Comparison of ENCODE assay signal across 9 mouse cellular contexts in the genomic region with DNA sequence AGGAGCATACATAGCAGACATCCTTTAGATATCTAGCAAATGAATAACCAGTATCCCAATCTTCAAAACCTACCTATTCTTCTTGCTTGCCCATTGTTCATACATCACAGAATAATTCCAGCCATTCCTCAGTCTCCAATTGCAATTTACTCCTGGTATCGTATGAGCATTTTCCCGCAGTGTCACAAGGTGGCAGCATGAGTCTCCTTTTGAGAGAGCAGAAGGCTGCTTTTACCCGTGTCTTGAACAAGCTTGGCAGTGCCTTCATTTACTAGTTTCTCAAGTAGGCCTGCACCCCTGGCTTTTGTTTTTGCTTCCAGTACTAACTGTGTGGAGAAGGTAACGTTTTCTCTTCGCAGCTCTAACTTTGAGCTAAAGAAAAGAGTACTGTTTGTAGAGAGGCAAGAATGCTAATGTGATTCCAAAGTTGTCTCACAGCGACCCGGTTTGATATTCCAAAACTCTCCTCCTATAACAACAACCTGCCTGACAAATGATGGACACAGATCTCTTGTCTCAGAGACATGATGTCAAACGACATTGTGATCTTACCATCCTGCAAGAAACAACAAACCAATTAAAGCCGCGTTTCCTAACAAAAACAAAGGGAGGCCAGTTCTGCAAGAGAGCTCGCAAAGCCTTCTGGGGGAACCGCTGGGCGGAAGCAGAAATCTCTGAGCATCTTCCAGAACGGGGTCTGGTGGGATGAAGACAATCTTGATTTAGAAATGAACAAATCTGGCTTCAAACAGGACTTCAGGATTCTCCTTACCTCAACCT. TPM values are rescaled to one million over a fixed set of nuclear protein-coding genes. Genes with fewer than 3 reads are reported as not detected.
DNase-seq lines count a peak whose midpoint lies in the region; ATAC-seq lines count a peak whose summit lies in the region.
"Had no signal": no experiment of that assay in that cellular context is flagged by ENCODE, and none has a peak within 500 bp of the region (broad histone marks: within the 10 kb centered on the region; RNA-seq: fewer than 3 reads in every experiment).

No protein-coding gene starts in this region.

- H3K27me3 ChIP-seq in forebrain, embryonic 12.5 days = no peaks in the 10 kb centered on the region
- H3K27me3 ChIP-seq: limb, embryonic 12.5 days had no signal

- H3K9ac ChIP-seq in forebrain, embryonic 12.5 days = no peak overlapping the region
- H3K9ac ChIP-seq: limb, embryonic 12.5 days had no signal

- ATAC-seq in CD4-positive, CD25-positive, alpha-beta regulatory T cell, adult 4 months = no peak
- ATAC-seq in forebrain, embryonic 12.5 days (ENCODE audit: low FRiP score) = peak; percentile 57; the same call in 1 of the 2 replicates
- peak; percentile 61 for ATAC-seq in megakaryocyte, adult 5-6 weeks (ENCODE audit: poor library complexity, severe bottlenecking)

- H3K27ac ChIP-seq in forebrain, embryonic 12.5 days = no peak overlapping the region
- H3K27ac ChIP-seq: limb, embryonic 12.5 days had no signal

- peaks cover 2% of the 10 kb centered on the region; the same call in 1 of the 2 replicates for H3K4me1 ChIP-seq in forebrain, embryonic 12.5 days

- H3K36me3 ChIP-seq in forebrain, embryonic 12.5 days (replicated peaks) = no peaks in the 10 kb centered on the region
- H3K36me3 ChIP-seq: limb, embryonic 12.5 days had no signal

- intact Hi-C loops in heart, postnatal 36 days (cut with DNase I) = loop anchor here (1.0 to 10.0 kb wide), 7 partner anchors 483 to 1225 kb away; no protein-coding TSS in a partner anchor

- H3K4me3 ChIP-seq in forebrain, embryonic 12.5 days (replicated peaks) = no peak overlapping the region
- H3K4me3 ChIP-seq: limb, embryonic 12.5 days had no signal

- no peak overlapping the region for H3K4me2 ChIP-seq in forebrain, embryonic 12.5 days
- H3K4me2 ChIP-seq: limb, embryonic 12.5 days had no signal

- WGBS in forebrain, embryonic 12.5 days = 42% methylated on average over 14 of the region's 14 CpGs

- DNase-seq in CD4-positive, CD25-positive, alpha-beta regulatory T cell, adult 2 months (ENCODE audit: low read depth, low spot score) = peak; percentile 36
- peak; percentile 91 for DNase-seq in brain, adult 2 months (ENCODE audit: low read depth, low spot score)
- peak; percentile 74 to 76 for DNase-seq in heart, postnatal 36 days
- peak; percentile 75 to 88 for DNase-seq in layer of hippocampus, postnatal 14 days (ENCODE audit: low spot score in 2 of 2)
- DNase-seq in skeletal muscle tissue, adult 2 months (ENCODE audit: low read depth, low spot score) = peak; percentile 74

- no peaks in the 10 kb centered on the region for H3K9me3 ChIP-seq in forebrain, embryonic 12.5 days
- H3K9me3 ChIP-seq: limb, embryonic 12.5 days had no signal

RNA-seq across cellular contexts. Expression of a gene that starts 5.0 kb away (rescaled TPM):
- under 1 TPM in 1 of 2 experiments, not detected in 1; 0.24 TPM for polyA plus RNA-seq in CD4-positive, CD25-positive, alpha-beta regulatory T cell, adult 4 months (2017; shearing (Covaris generic))
- 84.9 and 90.4 TPM in 2 replicates for polyA plus RNA-seq in forebrain, embryonic 12.5 days (2016; fragmentation: Nextera tagmentation; extraction: Ambion mirVana)
- 10 to 100 TPM; 66.2 to 75.1 TPM for total RNA-seq in heart, postnatal 36 days (2021)
- 100 to 1,000 TPM; 170 to 178 TPM for total RNA-seq in layer of hippocampus, postnatal 14 days (2021)
- total RNA-seq in megakaryocyte, adult 5-6 weeks (2015) = 0.29 and 0.48 TPM in 2 replicates
- 0.29 and 0.37 TPM in 2 replicates for total RNA-seq in megakaryocyte, adult 5-6 weeks (2017)

RNA-seq across cellular contexts. Expression of a gene that starts 42.4 kb away (rescaled TPM):
- not detected for polyA plus RNA-seq in CD4-positive, CD25-positive, alpha-beta regulatory T cell, adult 4 months (2017; shearing (Covaris generic))
- polyA plus RNA-seq in forebrain, embryonic 12.5 days (2016; fragmentation: Nextera tagmentation; extraction: Ambion mirVana) = 5.5 and 6.3 TPM in 2 replicates
- 10 to 100 TPM; 76.0 to 78.1 TPM for total RNA-seq in heart, postnatal 36 days (2021)
- total RNA-seq in layer of hippocampus, postnatal 14 days (2021) = 10 to 100 TPM; 19.7 to 20.3 TPM
- not detected in 2 replicates for total RNA-seq in megakaryocyte, adult 5-6 weeks (2015)
- total RNA-seq in megakaryocyte, adult 5-6 weeks (2017) = 0.04 TPM in 1 of 2 replicates, not detected in the other

Comparison
In these comparisons a context has a peak if more than half of its experiments do, and no peak if none do; other contexts are left out.
1. DNase-seq: peak in every context shown above with its lines; median percentile 91 in brain, adult 2 months; 82 in layer of hippocampus, postnatal 14 days; 75 in heart, postnatal 36 days; 74 in skeletal muscle tissue, adult 2 months; 36 in CD4-positive, CD25-positive, alpha-beta regulatory T cell, adult 2 months.
2. RNA of a gene that starts 5.0 kb away (total RNA-seq): 170 to 178 TPM in layer of hippocampus, postnatal 14 days and 66.2 to 75.1 TPM in heart, postnatal 36 days; 0.29 to 0.48 TPM in megakaryocyte, adult 5-6 weeks; every median in the first group is over 10 times any median in the second.
3. RNA of a gene that starts 42.4 kb away (total RNA-seq): 76.0 to 78.1 TPM in heart, postnatal 36 days and 19.7 to 20.3 TPM in layer of hippocampus, postnatal 14 days; 0.04 TPM in megakaryocyte, adult 5-6 weeks; every median in the first group is over 10 times any median in the second.